Mouse (Mus musculus): Measurements from ENCODE around the gene Ftcd.

Ftcd gene

GRCm38 (mm10) chr10:76575374-76575773 lies at the start of gene Ftcd:
Gene Ftcd (plus strand): TSS chr10:76575648.
- no peak for DNase-seq (ENCODE audit: low spot score)

DNA sequence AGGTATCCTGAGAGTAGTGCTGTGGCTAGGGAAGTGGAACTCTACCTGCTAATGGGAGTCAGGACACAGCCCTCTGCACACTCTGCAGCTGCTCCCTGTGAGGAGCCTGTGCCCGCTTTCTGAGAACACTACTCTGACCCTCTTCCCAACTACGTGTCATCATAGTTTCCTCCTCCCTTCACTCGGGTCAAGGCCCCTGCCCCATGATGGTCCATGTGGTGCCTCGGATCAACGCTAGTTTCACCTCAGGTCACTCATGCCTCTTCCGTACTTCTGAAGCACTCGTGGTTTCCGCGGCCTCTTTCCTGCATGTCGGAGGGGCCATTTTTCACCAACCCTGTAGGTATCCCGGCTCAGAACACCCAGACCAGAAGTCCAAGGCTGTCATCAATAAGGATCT lies 44.5 kb upstream of the Ftcd start:
- no peak for DNase-seq (ENCODE audit: low spot score)

DNA sequence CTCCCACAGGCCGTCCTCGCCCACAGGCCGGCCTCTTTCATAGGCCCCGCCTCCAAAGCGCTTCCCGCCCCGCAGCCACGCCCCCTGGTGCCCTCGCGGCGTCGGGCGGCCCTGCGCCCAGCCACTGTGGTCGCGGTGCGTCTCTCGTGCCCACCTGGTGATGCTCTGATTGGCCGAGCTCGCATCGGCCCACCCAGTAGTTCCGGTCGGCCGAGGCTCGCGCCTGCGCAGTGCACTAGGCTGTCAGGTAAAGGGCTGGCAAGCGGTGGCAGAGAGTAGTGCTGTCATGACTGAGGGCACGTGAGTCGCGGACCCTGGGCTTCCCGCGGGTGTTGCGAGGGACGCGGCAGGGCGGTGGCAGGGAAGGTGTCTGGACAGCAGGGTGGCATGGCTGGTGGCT lies 44.1 kb upstream of the Ftcd start, which contains the start of gene Lss:
TSS of gene Lss (plus strand) at position 214 of the 400 bp plus-strand sequence.
- peak; percentile 98 for DNase-seq (ENCODE audit: low spot score)

DNA sequence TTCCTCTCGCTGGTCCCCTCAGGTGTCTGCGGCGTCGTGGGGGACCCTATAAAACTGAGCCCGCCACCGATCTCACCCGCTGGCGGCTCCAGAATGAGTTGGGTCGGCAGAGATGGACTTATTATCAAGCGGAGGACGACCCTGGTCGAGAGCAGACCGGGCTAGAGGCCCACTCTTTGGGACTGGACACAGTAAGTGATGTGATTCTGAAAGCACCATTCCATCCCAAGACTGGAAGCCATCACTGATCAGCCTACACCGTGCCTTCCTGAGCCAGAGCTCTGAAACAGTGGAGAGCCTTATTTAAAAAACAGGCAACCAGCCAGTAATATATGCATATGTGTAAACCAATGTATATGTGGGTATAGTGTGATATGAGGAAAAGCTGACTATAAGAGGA lies 43.6 kb upstream of the Ftcd start:
- DNase-seq (ENCODE audit: low spot score) = no peak

GRCm38 (mm10) chr10:76535526-76535925 lies 39.9 kb upstream of the Ftcd start:
- no peak for DNase-seq (ENCODE audit: low spot score)

GRCm38 (mm10) chr10:76537619-76538018 lies 37.8 kb upstream of the Ftcd start:
- no peak for DNase-seq (ENCODE audit: low spot score)

- no peak for DNase-seq (ENCODE audit: low spot score)
These were observed 33.9 kb upstream of the Ftcd start for GRCm38 (mm10) chr10:76541336-76542085.

DNA sequence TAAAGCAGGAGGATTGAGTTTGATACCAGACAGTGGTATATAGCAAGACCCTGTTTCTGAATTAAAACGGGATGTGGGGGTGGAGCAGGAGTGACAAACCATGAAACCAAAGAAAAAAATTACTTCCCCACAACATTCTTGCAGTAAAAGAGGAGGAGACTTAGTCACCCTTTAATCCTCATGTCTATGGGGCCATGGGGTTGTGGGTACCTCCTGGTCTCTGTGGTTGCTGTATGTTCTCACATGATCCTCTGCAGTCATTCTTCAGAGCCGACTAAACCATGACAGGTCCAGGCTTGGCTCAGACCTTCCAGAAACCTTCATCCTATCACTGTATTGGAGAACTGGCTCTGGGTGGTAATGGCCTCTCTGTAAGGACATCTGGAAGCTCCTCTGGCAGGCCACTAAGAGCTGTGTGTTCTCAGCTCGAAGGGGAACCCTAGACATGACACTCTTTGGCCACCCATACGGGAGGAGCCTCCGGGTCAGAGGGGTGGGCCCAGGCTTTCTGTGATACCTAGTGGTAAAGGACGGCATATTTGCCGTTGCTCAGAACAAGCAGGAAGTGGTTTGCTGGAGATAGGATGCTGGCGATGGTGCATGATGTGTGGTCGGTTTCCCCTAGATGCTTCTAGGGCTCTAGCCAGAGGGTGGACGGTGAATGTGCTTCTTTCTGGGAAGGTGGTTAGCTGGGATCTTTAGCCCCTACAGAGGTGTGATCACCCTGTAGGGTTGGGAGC lies 32.6 kb upstream of the Ftcd start:
- DNase-seq (ENCODE audit: low spot score) = no peak

DNA sequence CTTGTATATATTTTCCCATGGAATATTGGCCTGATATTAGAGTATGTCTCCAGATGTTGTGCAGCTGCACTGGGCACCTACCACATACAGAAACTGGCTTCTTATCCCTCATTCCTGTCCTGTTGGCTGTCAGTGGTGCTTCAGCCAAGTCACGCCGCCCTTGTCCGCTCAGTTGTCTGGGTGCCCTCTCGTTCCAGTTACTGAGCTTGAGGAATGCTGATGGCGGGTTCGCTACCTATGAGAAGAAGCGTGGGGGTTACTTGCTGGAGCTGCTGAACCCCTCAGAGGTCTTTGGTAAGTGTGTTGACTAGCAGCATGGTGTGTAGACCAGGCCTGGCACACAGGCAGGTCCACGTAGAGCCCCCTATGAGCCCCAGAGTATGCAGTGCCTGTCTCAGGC lies 28.9 kb upstream of the Ftcd start:
- no peak for DNase-seq (ENCODE audit: low spot score)

GRCm38 (mm10) chr10:76548218-76548617 lies 27.2 kb upstream of the Ftcd start:
- DNase-seq (ENCODE audit: low spot score) = no peak

DNA sequence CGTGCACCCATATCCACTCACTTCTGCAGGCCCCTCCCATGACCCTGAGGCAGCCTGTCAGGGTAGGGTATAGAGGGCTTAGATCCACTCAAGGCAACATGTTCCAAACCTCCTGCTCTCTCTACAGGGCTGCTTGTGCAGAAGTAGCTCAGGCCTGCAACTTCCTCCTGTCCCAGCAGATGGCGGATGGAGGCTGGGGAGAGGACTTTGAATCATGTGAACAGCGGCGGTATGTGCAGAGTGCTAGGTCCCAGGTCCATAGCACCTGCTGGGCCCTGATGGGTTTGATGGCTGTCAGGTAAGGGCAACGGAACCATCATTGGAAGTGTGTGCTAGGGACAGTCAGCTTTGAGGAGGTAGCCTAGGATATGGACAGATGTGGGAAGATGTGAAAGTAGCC lies 25.0 kb upstream of the Ftcd start:
- DNase-seq (ENCODE audit: low spot score) = no peak

DNA sequence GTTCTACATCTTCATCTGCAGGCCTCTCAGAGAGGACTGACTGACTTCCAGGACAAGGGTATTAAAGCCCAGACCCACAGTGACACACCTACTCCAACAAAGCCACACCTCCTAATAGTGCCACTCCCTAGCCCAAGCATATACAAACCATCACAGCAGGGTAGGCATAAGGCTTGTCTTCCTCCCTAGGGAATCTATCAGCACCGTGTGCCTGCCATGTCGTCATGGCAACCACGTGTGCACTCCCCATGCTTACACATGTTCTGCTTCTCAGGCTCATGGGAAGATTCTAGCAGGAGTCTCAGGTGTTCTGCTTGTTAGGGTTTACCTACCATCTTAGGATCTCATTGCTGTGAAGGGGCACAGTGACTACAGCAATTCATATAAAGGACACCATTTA lies 23.9 kb upstream of the Ftcd start:
- no peak for DNase-seq (ENCODE audit: low spot score)

GRCm38 (mm10) chr10:76554061-76554460 lies 21.4 kb upstream of the Ftcd start:
- DNase-seq (ENCODE audit: low spot score) = no peak

DNA sequence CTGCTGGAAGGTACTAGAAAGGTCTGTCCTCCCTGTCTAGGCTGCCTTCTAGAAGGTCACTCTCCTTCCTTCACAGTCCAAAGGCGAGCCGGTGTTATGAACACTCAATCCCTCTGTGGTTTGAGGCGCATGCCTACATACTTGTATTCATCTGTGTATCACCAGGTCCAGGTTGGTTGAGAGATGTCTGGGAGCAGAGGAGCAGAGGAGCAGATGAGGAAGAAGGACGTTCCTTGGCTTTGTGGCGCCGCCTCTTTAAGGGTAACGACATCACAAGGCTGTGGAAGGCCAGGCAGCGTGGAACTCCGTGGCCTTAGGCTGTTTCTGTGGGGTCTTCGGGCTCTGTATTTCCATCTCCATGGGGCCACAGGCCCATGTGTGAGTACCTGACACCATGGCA lies 13.5 kb upstream of the Ftcd start, which contains the start of gene Spatc1l:
TSS of gene Spatc1l (plus strand) at position 301 of the 400 bp plus-strand sequence.
- DNase-seq (ENCODE audit: low spot score) = no peak

DNA sequence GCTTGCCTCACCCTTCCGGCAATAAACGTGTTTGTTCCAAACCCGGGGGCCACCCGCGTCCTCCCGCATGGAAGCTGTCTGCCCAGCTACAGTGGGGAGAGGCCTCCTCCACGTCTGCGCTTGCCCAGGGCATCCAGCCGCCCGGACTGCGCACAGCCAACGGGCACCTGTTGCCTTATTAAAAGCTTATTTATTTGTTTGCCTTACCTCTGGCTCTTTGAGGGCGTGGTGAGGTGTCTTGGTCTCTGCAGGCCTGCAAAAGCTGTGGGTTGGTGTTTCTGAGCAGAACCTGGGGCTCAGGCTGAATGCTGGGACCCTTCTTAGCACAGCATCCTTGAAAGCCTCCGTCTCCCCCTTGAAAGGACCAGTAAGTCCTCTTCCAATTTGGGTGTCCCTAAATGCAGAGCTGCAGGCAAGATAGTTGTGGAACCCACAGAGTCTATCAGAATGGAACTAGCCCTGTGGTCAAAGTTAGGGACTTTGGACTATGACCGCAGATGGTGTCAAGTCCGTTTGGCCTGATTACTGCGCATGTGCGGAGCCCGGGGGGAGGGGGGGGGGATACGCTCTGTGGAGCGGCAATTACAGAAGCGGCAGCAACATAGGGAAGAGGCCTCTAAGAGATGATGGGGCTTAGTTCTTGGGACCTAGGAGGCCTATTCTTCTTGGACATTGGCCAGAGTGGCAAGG lies 5.3 kb upstream of the Ftcd start:
- no peak for DNase-seq (ENCODE audit: low spot score)

DNA sequence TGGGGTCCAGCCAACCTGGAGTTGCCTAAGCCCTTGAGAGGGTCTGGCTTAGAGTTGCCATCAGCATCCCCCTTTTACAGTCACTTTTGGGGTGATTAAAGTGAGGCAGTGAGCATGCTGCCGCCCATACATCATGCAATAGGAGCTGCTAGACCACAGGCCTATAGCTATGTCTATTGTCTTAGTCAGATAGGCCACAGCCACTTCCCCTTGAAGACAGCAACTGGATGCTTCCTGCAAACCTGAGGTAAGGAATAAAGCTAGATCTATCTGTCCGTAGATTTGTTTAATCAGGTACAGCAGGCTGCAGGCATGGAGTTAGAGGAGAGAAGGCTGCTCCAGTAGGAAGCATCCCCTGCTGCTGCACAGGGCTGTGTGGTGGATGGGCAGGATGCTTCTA lies 4.4 kb upstream of the Ftcd start:
- DNase-seq (ENCODE audit: low spot score) = no peak

DNA sequence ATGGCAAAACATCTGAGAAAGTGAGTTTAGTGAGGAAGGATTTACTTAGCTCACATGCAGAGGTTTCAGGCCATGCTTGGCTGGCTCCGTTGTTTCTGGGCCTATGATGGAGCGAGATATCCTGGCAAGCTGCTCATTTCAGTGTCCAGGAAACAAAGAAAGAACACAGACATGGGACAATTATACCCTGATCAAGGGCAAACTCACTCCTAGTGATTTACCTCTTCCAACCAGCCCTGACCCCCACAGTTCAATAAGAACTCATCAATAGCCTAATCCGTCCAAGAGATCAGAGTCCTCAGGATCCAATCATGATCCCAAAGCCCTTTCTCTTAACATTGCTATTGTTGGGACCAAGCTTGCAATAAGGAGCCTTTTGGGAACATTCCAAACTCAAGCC lies 3.3 kb upstream of the Ftcd start:
- no peak for DNase-seq (ENCODE audit: low spot score)

DNA sequence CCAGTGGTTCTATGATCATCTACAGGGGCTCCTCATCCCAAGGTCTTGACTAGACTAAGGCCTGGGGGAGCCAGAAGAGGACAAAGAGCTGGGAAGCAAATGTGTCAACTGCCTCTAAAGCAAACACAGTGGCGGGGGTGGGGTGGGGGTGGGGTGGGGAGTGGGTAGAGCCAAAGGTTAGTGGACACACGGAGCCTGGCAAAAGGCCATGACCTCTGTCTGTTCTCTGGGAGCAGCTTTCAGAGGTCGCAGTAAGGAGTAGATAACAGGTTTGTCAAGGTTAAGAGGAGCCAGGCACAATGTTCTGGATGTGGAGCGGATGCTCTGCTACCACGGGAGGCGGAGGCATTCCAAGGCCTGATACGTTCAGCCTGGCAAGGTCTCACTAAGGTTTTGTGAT lies 1.5 kb downstream of the Ftcd start:
- no peak for DNase-seq (ENCODE audit: low spot score)

DNA sequence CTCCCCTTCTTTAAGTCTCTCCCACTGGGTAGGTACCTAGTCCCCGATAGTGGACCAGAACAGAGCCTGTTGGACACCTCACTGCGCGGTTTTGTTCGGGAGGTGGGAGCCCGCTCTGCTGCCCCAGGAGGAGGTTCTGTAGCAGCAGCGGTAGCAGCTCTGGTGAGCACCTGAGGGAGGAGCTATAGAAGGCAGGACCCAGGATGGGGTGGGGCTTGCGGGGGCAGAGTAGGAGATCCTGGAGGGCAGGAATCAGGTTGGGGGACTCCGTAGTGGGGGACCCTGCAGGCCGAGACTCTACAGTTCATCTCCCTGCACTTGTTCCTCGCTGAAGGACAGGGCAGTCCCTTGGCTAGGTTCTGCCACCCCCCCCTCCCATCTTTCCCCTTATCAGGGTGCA lies 8.7 kb downstream of the Ftcd start:
- DNase-seq (ENCODE audit: low spot score) = no peak

GRCm38 (mm10) chr10:76586190-76586589 lies 10.7 kb downstream of the Ftcd start:
- no peak for DNase-seq (ENCODE audit: low spot score)

- no peak for DNase-seq (ENCODE audit: low spot score)
These were observed 14.7 kb downstream of the Ftcd start for GRCm38 (mm10) chr10:76590197-76590596.

GRCm38 (mm10) chr10:76596338-76596737 lies 20.9 kb downstream of the Ftcd start:
- no peak for DNase-seq (ENCODE audit: low spot score)

DNA sequence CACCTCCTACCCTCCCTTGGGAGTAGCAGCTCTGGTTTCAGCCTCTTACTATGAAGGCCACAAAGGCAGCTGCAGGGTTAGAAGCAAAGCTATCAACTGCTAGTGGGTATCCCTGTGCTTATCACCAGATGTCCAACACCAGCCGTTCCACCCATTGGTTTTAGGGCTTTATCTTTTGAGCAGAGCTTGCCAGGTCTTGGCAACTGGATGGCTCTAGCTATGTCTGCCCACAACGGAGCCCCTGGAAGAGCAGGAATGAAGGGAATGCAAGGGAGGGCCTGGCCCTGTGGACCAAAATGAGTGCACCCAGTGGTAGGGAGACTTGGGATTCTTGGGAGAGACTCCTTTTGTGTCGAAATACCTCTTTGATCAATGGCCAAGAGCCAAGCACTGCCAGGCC lies 27.2 kb downstream of the Ftcd start:
- DNase-seq (ENCODE audit: low spot score) = no peak
